Mouse (Mus musculus) forelimb bud, embryonic 11.5 days (tissue): ENCODE results near the gene Map3k7.

Experiments
- DNase-seq: peaks from one replicate; pipeline ENCODE4 v3.0.0-alpha.2; 2012; ENCODE audit warnings: low read depth, low spot score

Gene Map3k7

GRCm38 (mm10) chr4:31963354-31964193 is at the start of gene Map3k7:
TSS of gene Map3k7 (plus strand) at chr4:31964097.
- DNase-seq = peak; percentile 94

DNA sequence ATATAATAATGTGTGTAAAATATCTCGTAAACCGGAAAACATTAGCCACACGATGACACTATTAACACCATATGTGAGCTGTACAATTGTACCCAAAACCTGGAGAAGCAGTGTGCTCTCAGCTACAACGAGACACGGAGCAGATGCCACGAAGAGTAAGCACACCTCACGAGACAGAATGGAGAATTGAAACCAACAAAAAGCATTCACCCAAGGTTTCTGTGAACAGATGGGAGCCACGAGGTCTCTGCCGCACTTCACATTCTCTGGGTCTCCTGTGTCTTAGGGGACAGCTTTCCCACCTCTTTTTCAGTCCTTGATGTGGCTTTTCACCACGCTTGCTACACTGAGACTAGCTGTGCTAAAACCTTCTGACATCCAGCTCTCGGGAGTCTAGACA is 48.8 kb upstream of the Map3k7 start:
- DNase-seq = no peak

DNA sequence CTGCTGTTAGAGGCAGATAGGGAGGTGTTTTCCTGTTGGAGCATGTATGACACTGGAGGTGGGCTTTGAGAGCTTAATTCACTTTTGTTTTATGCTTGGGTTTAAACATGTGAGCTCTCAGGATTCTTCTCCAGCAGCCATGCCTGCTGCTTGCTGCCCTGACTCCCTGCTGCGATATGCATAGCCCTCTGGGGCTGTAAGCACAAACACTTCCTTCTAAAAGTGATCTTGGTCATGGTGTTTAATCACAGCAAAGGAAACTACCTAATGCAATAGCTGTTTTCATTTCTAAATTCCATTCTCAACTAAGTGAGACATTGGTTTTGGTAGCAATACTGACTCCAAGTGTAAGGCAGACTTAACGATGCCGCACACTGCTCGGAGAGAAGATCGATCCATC is 45.2 kb upstream of the Map3k7 start:
- no peak for DNase-seq

- no peak for DNase-seq
Measured at GRCm38 (mm10) chr4:31922215-31922614, 41.7 kb upstream of the Map3k7 start.

DNA sequence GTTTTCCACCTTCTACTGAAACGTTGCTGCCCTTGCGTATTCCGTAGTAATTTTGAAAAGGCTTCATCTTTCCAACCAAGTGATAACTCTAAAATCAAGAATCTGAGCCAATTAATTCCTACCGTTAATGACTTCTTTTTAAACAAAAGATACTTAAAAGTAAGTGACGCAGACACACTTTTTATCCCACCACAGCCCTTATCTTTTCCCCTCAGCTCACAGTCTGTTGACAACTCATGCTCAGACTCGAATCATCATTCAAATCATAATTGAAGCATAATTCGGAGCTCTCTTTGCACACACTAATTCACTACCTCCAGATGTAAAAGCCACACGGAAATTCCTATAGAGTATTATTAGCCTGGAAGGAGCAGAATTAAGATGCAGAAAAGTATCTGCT is 40.5 kb upstream of the Map3k7 start:
- DNase-seq = no peak

DNA sequence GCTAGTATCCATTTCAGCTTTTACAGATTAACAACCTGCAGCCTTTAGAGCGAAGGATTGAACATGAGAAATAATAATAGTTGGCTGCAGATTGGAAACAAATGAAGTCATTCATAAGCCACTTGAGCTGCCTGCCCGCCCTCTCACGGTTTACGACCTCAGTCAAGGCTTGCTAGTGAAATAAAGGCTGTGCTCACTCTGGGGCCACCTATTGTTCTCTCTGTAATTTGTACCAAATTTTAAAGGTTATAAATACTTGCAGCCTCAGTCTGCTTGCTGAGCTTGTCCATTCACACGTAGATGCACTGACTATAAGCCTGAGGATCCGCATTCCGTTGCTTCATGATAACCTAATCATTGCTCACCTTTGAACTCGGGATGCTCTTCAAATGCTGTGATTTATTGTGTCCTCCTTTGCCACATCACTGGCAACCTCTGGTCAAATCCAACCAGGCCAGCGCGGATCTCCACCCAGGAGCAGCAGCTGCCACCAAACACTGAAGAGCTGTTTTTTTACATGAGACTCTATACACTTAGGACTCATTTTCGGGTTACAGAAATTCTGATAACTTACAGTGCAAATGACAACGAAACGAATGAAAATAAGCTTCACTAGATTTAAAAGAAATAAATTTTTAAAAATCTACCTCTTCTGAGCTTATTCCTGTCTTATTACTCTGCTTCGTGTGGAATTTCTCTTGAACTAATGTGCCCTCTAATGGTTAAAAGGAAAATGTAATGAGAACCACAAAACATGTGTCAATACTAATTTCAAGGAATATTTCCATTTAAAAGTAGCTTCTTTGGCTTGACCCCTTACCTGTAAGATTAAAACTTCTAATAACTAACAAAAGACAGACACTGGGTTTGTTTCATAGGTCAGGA is 39.4 kb upstream of the Map3k7 start:
- DNase-seq = peak; percentile 81

DNA sequence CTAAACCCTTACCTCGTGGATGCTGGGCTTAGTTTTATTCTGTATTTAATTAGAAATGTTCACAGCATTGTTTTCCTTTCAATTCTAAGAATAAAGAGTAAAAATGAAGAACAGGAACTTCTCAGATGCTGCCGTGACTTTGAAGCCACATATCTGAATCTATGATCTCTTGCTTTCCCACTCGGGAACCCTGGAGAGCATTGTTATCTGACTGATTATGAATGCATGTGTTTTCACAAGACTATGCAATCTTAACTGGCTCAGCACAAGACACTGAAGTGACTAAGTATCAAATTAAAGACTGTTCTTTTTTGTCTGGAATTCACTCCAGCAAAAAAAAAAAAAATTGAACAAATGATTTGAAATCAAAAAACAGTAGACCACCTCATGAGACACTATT is 30.7 kb upstream of the Map3k7 start:
- DNase-seq = no peak

DNA sequence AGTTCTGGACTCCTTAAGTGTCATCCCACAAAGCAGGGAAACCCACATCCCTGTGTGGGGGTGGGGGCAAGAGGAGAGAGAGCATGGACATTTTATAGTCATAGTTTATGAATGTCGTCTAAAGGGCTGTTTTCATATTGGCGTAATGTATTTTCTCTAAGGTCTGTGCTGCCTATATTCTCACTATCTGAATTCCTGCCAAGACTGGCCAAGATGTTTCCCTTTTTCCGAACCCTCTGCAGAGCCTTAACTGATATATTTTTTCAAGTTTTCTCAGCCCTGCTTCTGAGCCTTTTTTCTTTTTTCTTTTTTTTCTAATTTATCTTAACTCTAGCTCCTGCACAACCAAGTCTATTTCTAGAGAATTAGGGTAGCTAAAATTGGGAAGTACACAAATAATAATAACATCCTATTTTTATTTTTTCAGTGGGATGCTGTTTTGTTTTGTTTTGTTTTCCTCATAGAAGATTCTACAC is 28.0 kb upstream of the Map3k7 start:
- no peak for DNase-seq

GRCm38 (mm10) chr4:31936358-31936757 is 27.5 kb upstream of the Map3k7 start:
- no peak for DNase-seq

GRCm38 (mm10) chr4:31936911-31937375 is 27.0 kb upstream of the Map3k7 start:
- no peak for DNase-seq

GRCm38 (mm10) chr4:31937376-31938281 is 26.3 kb upstream of the Map3k7 start:
- peak; percentile 46 for DNase-seq

DNA sequence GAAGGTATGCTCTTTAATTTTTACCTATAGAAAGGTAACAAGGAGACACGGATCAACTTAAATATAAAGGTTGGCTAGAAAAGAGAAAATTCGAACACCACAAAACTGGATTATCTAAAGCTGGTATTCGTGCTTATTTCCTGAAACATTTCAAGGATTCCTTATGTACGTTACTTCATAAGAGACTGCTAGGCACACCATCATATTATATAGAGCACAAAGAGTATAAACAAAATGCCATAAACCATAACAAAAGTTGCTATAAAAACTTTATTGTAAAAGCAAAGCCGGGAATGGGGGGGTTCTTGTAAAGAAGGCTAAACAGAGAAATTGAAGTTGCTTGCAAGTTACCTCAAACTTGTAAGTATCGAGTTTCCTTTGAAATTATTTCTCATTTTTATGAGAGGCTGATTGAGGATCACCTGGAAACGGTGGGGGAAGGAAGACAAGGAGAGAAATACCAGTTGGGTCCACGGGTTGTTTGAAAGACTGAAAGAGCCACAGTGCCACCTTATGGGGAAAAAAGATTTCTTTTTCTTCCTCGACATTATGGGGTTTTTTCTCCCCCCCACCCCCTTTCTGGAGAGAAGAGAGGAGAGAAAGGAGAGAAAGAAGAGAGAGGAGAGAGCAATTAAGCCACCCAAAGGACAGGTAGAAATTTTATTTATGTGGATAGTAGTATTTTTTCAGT is 25.3 kb upstream of the Map3k7 start:
- peak; percentile 86 for DNase-seq

GRCm38 (mm10) chr4:31941616-31942015 is 22.3 kb upstream of the Map3k7 start:
- no peak for DNase-seq

DNA sequence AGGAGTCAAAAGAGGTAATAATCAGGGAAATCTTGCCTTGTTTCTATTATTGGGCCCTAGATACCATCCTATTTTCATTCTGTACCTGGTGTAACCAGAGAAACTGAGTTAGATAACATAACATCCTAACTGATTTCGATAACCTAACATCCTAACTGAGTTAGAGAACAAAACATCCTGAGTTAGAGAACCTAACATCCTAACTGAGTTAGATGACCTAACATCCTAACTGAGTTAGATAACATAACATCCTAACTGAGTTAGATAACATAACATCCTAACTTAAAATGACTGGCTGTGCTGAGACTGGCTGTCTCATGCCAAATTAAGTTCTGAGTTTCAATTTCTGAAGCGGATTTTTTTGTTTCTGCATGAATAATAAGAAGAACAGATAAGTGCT is 20.9 kb upstream of the Map3k7 start:
- no peak for DNase-seq

GRCm38 (mm10) chr4:31964194-31964875 is 438 bp downstream of the Map3k7 start:
- peak; percentile 5 for DNase-seq

DNA sequence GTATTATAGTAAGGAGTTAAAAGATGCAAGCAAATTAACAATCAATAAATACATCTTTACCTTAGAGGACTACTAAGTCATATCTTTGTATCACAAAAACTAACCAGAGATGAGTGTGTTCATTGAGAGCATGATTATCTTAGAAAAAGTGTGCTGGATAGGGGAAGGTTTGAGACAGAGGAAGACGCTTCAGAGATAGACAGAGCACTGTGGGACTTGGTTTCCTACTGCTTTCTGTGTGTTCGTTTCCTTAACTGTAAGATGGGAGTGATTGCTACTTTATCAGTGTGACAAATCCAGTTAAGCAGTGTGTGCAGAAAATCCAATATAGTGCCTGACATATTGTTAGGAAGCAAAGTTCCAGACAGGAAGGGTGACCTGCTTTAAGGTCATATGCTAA is 1.3 kb downstream of the Map3k7 start:
- no peak for DNase-seq

- no peak for DNase-seq
Measured at GRCm38 (mm10) chr4:31971437-31971836, 7.5 kb downstream of the Map3k7 start.

- no peak for DNase-seq
Measured at GRCm38 (mm10) chr4:31972181-31972580, 8.3 kb downstream of the Map3k7 start.

- no peak for DNase-seq
Measured at GRCm38 (mm10) chr4:31975260-31975950, 11.5 kb downstream of the Map3k7 start.

DNA sequence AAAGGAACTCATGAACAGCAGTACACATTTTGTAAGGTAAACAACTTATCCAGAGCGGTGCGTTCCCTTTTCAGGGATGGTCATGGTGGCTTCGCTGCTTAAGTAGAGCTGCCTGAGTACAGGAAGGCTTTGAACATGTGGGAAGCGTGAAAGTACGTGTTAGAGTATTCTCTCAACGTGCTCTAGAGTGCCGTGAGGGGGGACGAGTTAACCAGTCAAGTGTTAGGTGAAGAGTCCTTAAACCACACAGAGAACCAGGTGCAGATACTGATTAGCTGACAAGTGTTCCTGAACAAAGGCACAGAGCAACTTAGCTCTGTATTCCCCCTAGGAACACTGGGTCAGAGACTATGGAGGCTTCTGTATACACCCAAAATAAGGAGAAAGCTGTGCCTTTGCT is 18.0 kb downstream of the Map3k7 start:
- DNase-seq = no peak
